Mouse (Mus musculus) lung, embryonic 16.5 days (tissue): ENCODE measurements at regions not wholly inside any gene's neighbourhood (a gene's known extent, or its start where the extent isn't known, plus 50 kb on each side); places are given as distances from the start of the nearest gene placed in this dataset.

ENCODE experiments used
- ATAC-seq: fragments of 200-750 bp; cut with Nextera tagmentation; 2 replicates; pipeline ENCODE4 v1.8.0; 2017; ENCODE audit warnings: low read depth, mild to moderate bottlenecking, moderate library complexity
- H3K27ac ChIP-seq: fragments of 300-500 bp; sonication (generic); 2 replicates; pipeline ENCODE4 v1.5.1; 2014; ENCODE audit warnings: mild to moderate bottlenecking, control low read depth, low read length
- H3K27me3 ChIP-seq: fragments of 300-500 bp; sonication (generic); 2 replicates; pipeline ENCODE4 v1.6.1; 2014; ENCODE audit warnings: low read depth, low read length, mixed read lengths; ENCODE audit not compliant: control insufficient read depth, insufficient read depth
- H3K36me3 ChIP-seq: fragments of 300-500 bp; sonication (generic); 2 replicates; pipeline ENCODE4 v1.6.1; 2014; ENCODE audit warnings: low read length; ENCODE audit not compliant: control insufficient read depth, insufficient read depth
- H3K4me1 ChIP-seq: fragments of 300-500 bp; sonication (generic); replicated peaks from 2 replicates; pipeline ENCODE4 v1.6.1; 2014; ENCODE audit warnings: low read length, mixed read lengths; ENCODE audit not compliant: control insufficient read depth, insufficient read depth
- H3K4me2 ChIP-seq: fragments of 300-500 bp; sonication (generic); 2 replicates; pipeline ENCODE4 v1.6.1; 2014; ENCODE audit warnings: low read depth, low read length, control low read depth
- H3K4me3 ChIP-seq: fragments of 300-500 bp; sonication (generic); 2 replicates; pipeline ENCODE4 v1.5.1; 2014; ENCODE audit warnings: mild to moderate bottlenecking, low read length, control low read depth
- H3K9ac ChIP-seq: fragments of 300-500 bp; sonication (generic); 2 replicates; pipeline ENCODE4 v1.6.1; 2014; ENCODE audit warnings: low read length, control low read depth
- H3K9me3 ChIP-seq: fragments of 300-500 bp; sonication (generic); 2 replicates; pipeline ENCODE4 v1.6.1; 2016; ENCODE audit warnings: low read length; ENCODE audit not compliant: control insufficient read depth
- WGBS: fragments of 180-500 bp; shearing (Covaris S2); extraction: QIAGEN DNeasy Blood & Tissue Kit; methylation state at CpG from one replicate; pipeline ENCODE4 v1.1.7; 2014; 5-methylcytosine and 5-hydroxymethylcytosine counted together

DNA sequence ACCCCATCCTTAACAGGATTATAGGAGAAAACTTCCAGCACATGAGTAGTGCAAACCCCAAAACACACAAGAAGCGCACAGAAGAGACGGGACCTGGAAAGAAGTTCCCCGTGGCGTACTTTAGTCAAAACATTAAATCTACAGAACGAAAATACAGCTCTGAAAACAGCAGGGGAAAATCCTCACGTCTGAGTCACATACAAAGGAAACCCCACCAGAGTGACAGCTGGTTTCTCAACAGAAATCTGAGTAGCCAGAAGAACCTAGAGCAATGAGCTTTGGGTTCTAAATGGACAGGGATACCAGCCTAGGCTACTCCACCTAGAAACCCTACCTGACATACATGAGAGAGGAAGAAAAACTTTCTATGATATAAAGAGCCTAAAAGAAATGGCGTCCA lies 234.0 kb upstream of the Hs6st1 start:
- no peaks in the 10 kb centered on the region for H3K4me1 ChIP-seq
- no peaks in the 10 kb centered on the region for H3K27me3 ChIP-seq
- no peak overlapping the region for H3K4me2 ChIP-seq
- ATAC-seq, result no peak
- H3K9ac ChIP-seq, result no peak overlapping the region
- no peaks in the 10 kb centered on the region for H3K9me3 ChIP-seq
- no peak overlapping the region for H3K27ac ChIP-seq
- H3K36me3 ChIP-seq, result no peaks in the 10 kb centered on the region
- 81% methylated on average over 7 of the region's 7 CpGs for WGBS
- no peak overlapping the region for H3K4me3 ChIP-seq

DNA sequence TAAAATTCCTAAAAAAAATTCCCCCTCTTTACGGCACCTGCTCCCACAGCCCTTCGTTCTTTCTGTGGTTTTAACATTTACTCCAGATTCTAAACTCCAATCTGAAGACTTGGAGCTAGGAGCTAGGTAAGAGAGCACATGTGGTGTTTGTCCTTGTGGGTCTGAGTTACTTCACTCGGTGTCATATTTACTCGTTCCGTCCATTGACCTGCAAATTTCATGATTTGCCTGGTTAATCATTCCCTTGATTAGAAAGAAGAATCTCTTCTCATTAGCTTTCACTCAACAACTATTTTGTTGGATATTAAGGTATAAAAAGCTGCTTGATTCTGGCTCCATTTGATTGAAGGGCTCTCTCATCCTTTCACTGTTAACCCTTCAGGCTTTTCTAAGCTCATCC lies 231.6 kb upstream of the Hs6st1 start:
- no peaks in the 10 kb centered on the region for H3K36me3 ChIP-seq
- H3K9ac ChIP-seq, result no peak overlapping the region
- WGBS, result 69% methylated on average over 5 of the region's 5 CpGs
- no peak overlapping the region for H3K4me3 ChIP-seq
- H3K27ac ChIP-seq, result no peak overlapping the region
- ATAC-seq, result no peak
- no peaks in the 10 kb centered on the region for H3K4me1 ChIP-seq
- no peak overlapping the region for H3K4me2 ChIP-seq
- H3K27me3 ChIP-seq, result no peaks in the 10 kb centered on the region
- no peaks in the 10 kb centered on the region for H3K9me3 ChIP-seq

DNA sequence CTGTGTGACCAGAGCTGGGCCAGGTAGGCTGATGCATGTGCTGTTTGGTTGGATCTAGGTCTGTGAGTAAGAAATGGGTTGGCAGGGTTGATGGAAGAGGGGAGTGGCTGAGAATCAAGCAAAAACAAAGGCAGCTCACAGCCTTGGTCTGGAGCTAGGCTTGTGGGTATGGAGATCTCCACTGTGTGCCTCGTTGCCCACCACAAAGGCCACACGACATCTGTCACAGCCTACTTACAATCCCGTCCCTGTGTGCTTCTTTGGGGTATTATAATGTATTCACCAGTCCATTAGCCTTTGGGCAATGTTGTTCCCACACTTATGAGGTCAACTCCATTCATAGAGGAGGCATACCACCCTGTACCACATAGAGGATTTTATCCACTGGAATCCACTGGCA lies 229.6 kb upstream of the Hs6st1 start:
- no peak overlapping the region for H3K4me3 ChIP-seq
- no peaks in the 10 kb centered on the region for H3K36me3 ChIP-seq
- no peak overlapping the region for H3K9ac ChIP-seq
- no peaks in the 10 kb centered on the region for H3K4me1 ChIP-seq
- ATAC-seq, result no peak
- H3K4me2 ChIP-seq, result no peak overlapping the region
- H3K27me3 ChIP-seq, result no peaks in the 10 kb centered on the region
- H3K27ac ChIP-seq, result no peak overlapping the region
- no peaks in the 10 kb centered on the region for H3K9me3 ChIP-seq
- 85% methylated on average over 3 of the region's 3 CpGs for WGBS

DNA sequence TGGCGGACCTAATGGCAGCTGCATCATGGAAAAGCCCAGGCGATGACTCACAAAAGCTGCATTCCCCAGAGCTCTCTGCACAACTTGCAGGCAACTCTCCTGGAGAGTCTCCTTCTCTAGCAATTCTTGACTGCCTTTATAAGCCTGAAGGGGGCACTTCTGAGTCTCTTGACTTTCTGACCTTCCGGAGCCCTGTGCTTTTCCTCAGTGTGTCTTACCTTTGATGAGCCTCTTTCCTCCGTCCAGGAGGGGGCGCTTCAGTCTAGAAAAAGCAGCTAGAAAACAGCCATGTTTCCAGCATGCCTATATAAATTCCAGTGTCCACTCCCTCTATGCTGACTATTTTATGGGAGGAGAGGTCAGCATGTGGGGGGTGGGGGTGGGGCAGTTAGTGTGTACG lies 228.8 kb upstream of the Hs6st1 start:
- no peaks in the 10 kb centered on the region for H3K9me3 ChIP-seq
- H3K4me3 ChIP-seq, result no peak overlapping the region
- no peak overlapping the region for H3K9ac ChIP-seq
- WGBS, result 71% methylated on average over 6 of the region's 6 CpGs
- no peak for ATAC-seq
- H3K27me3 ChIP-seq, result no peaks in the 10 kb centered on the region
- no peaks in the 10 kb centered on the region for H3K36me3 ChIP-seq
- H3K4me1 ChIP-seq, result no peaks in the 10 kb centered on the region
- H3K27ac ChIP-seq, result no peak overlapping the region
- H3K4me2 ChIP-seq, result no peak overlapping the region

DNA sequence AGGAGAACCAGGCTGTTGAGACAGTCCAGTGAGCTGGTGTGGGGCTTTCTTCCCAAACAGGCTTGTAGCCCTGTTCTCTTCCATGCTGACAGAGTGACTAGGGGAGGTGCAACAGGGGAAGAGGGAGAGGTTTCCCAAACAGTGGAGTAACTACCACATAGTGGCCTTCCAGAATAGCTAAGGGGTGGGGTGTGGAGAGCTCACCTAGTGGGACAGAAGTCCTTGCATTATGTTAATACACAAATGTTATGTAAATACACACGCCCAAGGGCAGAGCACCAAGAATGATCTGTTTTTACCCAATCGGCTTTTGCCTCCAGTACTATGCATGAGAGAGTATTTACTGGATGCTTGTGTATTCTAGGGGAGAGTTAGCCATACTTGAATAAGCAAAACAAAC lies 226.6 kb upstream of the Hs6st1 start:
- Histone ChIP-seq H3K4me1 (no peaks in the 10 kb centered on the region), H3K36me3 (no peaks in the 10 kb centered on the region), H3K27me3 (no peaks in the 10 kb centered on the region), H3K9me3 (no peaks in the 10 kb centered on the region), H3K27ac (no peak overlapping the region), H3K4me3 (no peak overlapping the region), H3K9ac (no peak overlapping the region), H3K4me2 (no peak overlapping the region)
- no peak for ATAC-seq
- 79% methylated on average over 2 of the region's 2 CpGs for WGBS

DNA sequence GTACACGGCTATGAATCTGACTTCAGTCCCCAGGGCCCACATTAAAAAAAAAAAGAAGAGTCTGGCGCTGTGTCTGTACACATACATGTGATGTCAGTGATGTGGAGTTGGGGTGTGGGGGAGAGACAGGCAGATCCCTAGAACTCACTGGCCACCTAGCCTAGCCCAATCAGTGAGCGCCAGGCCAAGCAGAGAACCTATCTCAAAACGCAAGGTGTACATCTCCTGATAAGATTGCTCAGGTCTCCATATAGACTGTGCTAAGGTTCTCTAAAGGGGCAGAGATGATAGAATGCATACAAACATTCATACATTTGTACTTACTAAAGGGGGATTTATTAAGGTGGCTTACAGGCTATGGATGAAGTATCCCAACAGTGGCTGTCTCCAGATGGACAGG lies 225.5 kb upstream of the Hs6st1 start:
- H3K9me3 ChIP-seq, result no peaks in the 10 kb centered on the region
- 85% methylated on average over 4 of the region's 4 CpGs for WGBS
- no peak overlapping the region for H3K4me2 ChIP-seq
- H3K4me1 ChIP-seq, result no peaks in the 10 kb centered on the region
- no peak overlapping the region for H3K9ac ChIP-seq
- H3K4me3 ChIP-seq, result no peak overlapping the region
- ATAC-seq, result no peak
- no peak overlapping the region for H3K27ac ChIP-seq
- no peaks in the 10 kb centered on the region for H3K36me3 ChIP-seq
- no peaks in the 10 kb centered on the region for H3K27me3 ChIP-seq

DNA sequence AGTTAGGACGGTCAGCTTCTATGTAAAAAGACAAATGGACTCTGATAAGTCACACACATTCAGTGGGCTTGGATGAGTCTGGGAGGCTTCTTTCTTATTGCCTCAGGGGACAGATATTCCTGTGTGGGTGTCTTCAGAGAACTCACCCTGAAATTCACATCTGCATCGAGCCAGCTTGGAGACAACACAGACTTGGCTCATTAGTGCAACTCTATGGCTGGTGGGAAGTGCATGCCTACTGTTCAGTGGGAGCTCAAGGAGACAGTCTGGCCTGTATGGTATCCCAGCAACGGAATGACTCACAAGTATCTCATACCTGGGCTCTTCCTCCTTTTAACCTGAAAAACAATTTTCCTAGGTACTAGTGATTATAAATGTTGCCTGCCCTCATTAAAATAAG lies 224.6 kb upstream of the Hs6st1 start:
- 78% methylated on average over 3 of the region's 3 CpGs for WGBS
- ATAC-seq, result no peak

DNA sequence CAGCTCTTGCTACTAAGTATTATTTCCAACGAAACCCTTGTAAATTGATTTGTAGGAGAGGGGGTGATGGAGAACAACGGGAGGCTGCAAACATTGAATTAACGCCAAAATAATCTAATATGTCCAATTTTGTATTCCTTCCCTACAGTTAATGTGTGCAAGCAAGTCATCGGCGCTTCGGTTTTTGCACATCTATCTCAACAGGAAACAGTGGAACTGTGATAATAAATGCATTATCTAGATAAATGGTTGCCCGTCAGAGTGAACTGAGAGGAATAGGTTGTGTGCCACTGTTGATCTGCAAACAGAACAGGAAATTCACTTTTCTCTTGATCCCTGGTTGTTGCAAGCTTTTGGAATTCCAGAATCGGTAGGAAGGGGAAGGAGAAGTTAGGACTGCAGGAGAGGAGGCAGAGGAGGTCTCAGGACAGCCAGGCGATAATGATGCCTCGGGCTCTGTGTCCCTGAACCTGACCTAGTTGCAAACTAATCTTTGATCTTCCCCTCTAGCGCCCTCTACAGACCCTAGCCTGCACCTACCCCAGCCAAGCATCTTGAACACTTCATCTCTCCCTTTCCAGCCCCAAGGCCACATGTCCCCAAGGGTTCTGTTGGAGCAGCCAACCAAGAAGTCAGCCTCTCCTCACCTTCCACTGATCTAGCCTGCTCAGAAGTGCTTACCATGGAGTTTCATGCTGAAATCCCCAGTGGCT lies 221.8 kb upstream of the Hs6st1 start:
- 52% methylated on average over 11 of the region's 11 CpGs for WGBS

More for the DNA sequence above, 224.6 kb upstream of the Hs6st1 start:
- H3K9ac ChIP-seq, result no peak overlapping the region
- no peak overlapping the region for H3K27ac ChIP-seq
- H3K4me2 ChIP-seq, result no peak overlapping the region
- H3K27me3 ChIP-seq, result no peaks in the 10 kb centered on the region
- H3K4me3 ChIP-seq, result no peak overlapping the region
- H3K4me1 ChIP-seq, result no peaks in the 10 kb centered on the region
- H3K36me3 ChIP-seq, result no peaks in the 10 kb centered on the region
- H3K9me3 ChIP-seq, result no peaks in the 10 kb centered on the region

DNA sequence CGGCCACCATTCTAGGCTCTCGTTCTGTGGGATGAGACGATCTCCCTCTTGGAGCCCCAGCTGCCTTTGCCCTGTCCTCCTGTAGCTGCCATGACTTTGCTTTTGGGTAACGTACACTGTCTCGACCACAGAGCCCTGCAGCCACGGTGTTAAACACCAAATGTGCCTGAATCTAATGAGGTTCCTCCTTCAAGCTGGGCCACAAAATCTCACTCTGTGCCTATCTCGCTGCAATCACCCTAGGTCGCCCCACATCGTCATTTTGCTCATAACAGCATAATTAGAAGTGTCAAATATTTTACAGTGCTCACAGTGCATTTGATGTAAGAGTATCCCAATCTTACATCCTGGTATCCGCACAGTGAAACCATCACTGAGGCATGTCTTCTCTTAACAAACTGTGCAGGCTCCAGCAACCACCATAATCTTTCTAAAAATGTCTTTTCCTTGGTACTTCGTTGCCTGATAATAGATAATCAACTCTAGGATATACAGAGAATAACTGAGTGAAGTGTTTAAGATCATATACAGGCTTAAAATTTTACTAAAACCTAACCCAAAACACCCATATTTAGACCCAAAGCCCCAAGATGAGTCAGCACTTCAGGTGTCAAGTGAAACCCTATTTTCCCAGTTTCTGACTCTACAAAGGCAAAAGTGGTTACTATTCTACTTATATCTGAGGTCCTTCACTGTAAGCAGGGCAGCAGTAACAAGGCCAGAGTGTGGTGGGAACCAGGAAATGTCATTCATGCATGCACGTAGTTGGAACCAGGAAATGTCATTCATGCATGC lies 219.8 kb upstream of the Hs6st1 start:
- Histone ChIP-seq H3K4me1 (peaks cover 3% of the 10 kb centered on the region; the same call in 1 of the 2 replicates), H3K9me3 (no peaks in the 10 kb centered on the region), H3K27me3 (no peaks in the 10 kb centered on the region), H3K4me2 (no peak overlapping the region), H3K9ac (no peak overlapping the region), H3K4me3 (no peak overlapping the region), H3K36me3 (no peaks in the 10 kb centered on the region), H3K27ac (no peak overlapping the region)
- 79% methylated on average over 12 of the region's 12 CpGs for WGBS
- ATAC-seq, result no peak

More for the DNA sequence above, 221.8 kb upstream of the Hs6st1 start:
- Histone ChIP-seq H3K9me3 (no peaks in the 10 kb centered on the region), H3K4me1 (peaks cover 3% of the 10 kb centered on the region; the same call in 1 of the 2 replicates), H3K4me2 (no peak overlapping the region), H3K27me3 (no peaks in the 10 kb centered on the region), H3K9ac (no peak overlapping the region), H3K36me3 (no peaks in the 10 kb centered on the region), H3K4me3 (no peak overlapping the region), H3K27ac (no peak overlapping the region)
- no peak for ATAC-seq
